Mouse (Mus musculus) heart, postnatal 0 days (tissue): ENCODE measurements at regions not wholly inside any gene's neighbourhood (a gene's known extent, or its start where the extent isn't known, plus 50 kb on each side); places are given as distances from the start of the nearest gene placed in this dataset.

Source experiments
- ATAC-seq: fragments of 200-750 bp; cut with Nextera tagmentation; 2 replicates; pipeline ENCODE4 v1.8.0; 2017; ENCODE audit warnings: low read depth, moderate number of reproducible peaks, moderate library complexity; ENCODE audit not compliant: insufficient read depth
- DNase-seq: peaks from one replicate; pipeline ENCODE4 v3.0.0-alpha.2; 2016; ENCODE audit warnings: low spot score
- H3K27ac ChIP-seq: fragments of 300-500 bp; sonication (generic); 2 replicates; pipeline ENCODE4 v1.5.1; 2014; ENCODE audit warnings: low read depth, mild to moderate bottlenecking
- H3K27me3 ChIP-seq: fragments of 300-500 bp; sonication (generic); 2 replicates; pipeline ENCODE4 v1.6.1; 2014; ENCODE audit warnings: low read length, mixed read lengths; ENCODE audit not compliant: control insufficient read depth, insufficient read depth
- H3K36me3 ChIP-seq: fragments of 300-500 bp; sonication (generic); replicated peaks from 2 replicates; pipeline ENCODE4 v1.6.1; 2014; ENCODE audit warnings: low read length, mixed read lengths; ENCODE audit not compliant: control insufficient read depth, insufficient read depth
- H3K4me1 ChIP-seq: fragments of 300-500 bp; sonication (generic); 2 replicates; pipeline ENCODE4 v1.6.1; 2014; ENCODE audit warnings: antibody characterized with exemption; ENCODE audit not compliant: control insufficient read depth, insufficient read depth
- H3K4me2 ChIP-seq: fragments of 300-500 bp; sonication (generic); 2 replicates; pipeline ENCODE4 v1.6.1; 2014; ENCODE audit warnings: low read depth, mild to moderate bottlenecking, low read length, moderate library complexity
- H3K4me3 ChIP-seq: fragments of 300-500 bp; sonication (generic); 2 replicates; pipeline ENCODE4 v1.5.1; 2014; ENCODE audit warnings: low read depth, low read length
- H3K9ac ChIP-seq: fragments of 300-500 bp; sonication (generic); replicated peaks from 2 replicates; pipeline ENCODE4 v1.6.1; 2014; ENCODE audit warnings: low read depth, low read length, mixed read lengths
- H3K9me3 ChIP-seq: fragments of 300-500 bp; sonication (generic); replicated peaks from 2 replicates; pipeline ENCODE4 v1.6.1; 2016; ENCODE audit warnings: low read length; ENCODE audit not compliant: control insufficient read depth
- CTCF ChIP-seq: IDR thresholded peaks from 2 replicates; pipeline ENCODE4 v1.5.1; 2016; ENCODE audit warnings: antibody characterized with exemption, control low read depth, low read depth
- EP300 ChIP-seq: IDR thresholded peaks from 2 replicates; pipeline ENCODE4 v1.6.1; 2016; ENCODE audit warnings: antibody characterized with exemption, low read depth
- WGBS: fragments of 180-500 bp; shearing (Covaris S2); extraction: QIAGEN DNeasy Blood & Tissue Kit; methylation state at CpG from one replicate; pipeline ENCODE4 v1.1.7; 2014; 5-methylcytosine and 5-hydroxymethylcytosine counted together

DNA sequence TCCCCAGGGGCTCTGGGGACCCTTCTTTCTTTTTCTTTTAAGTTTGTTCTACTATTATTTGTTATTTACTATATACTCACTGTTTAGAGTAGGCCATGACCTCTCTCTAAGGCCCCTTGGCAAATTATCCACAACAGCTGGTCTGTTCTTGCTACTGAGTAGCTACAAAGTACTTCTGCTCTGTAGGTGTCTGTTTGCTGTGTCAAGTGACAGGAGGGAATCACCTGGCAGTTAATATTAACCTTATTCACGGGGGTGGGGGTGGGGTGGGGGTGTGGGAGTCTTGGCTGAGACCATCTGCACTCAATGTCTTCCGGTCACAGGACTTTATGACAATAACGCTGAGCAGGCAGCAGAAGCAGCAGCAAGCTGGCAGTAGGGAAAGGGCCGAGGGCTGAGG, 146.4 kb upstream of the Tmem45b start:
- Histone ChIP-seq H3K9ac (no peak overlapping the region), H3K27me3 (no peaks in the 10 kb centered on the region), H3K27ac (no peak overlapping the region), H3K4me1 (no peaks in the 10 kb centered on the region; the same call in 1 of the 2 replicates), H3K9me3 (no peaks in the 10 kb centered on the region), H3K4me2 (no peak overlapping the region), H3K4me3 (no peak overlapping the region), H3K36me3 (no peaks in the 10 kb centered on the region)
- DNase-seq = no peak
- 60% methylated on average over 4 of the region's 4 CpGs for WGBS
- TF ChIP-seq EP300 = no peak
- no peak for TF ChIP-seq CTCF
- no peak for ATAC-seq

DNA sequence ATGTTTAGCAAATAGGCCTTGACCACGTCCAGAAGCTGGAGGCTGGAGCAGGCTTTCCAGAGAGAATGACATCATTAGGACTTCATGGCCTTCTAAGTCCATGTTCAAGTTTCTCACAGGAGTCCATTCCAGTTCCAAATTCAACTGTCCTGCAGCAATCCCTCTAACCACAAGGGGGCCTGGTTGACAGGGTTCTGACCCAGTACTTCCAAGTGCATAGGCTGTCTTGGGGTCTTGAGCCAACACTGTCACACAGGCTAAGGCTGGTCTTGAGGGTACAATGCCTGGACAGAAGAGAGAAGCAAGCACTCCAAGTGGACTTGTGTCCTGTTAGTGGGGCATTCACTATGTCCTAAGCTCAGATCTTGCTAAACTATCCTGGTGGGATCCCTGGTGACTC, 145.9 kb upstream of the Tmem45b start:
- TF ChIP-seq CTCF (peak; percentile 42), EP300 (no peak)
- no peak for ATAC-seq
- DNase-seq = no peak

DNA sequence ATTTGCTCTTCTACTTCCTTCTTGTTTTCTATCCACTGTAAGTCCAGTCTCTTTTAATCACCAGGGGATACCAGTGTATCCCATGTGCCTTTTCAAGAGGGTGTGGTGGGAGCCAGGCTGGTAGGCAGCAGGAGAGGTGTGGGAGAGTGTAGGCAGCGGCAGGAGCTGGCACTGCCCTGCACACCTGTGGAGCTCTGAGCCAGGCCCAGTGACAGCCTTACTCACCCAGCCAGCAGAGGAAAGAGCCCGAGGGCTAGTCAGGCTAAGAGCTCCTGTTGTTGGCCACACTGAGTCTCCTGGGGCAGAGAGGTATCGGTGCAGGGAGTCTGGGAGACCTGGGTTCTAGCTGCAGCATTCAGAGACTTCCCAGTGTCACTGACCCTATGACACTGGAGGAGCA, 145.5 kb upstream of the Tmem45b start:
- Histone ChIP-seq H3K27ac (no peak overlapping the region), H3K4me3 (no peak overlapping the region), H3K4me2 (no peak overlapping the region), H3K9me3 (no peaks in the 10 kb centered on the region), H3K4me1 (no peaks in the 10 kb centered on the region; the same call in 1 of the 2 replicates), H3K9ac (no peak overlapping the region), H3K36me3 (no peaks in the 10 kb centered on the region), H3K27me3 (no peaks in the 10 kb centered on the region)
- ATAC-seq (no peak), DNase-seq (no peak)
- 82% methylated on average over 3 of the region's 3 CpGs for WGBS
- no peak for TF ChIP-seq EP300
- no peak for TF ChIP-seq CTCF

More for the DNA sequence above, 145.9 kb upstream of the Tmem45b start:
- WGBS = 56% methylated on average over 1 of the region's 1 CpGs
- no peaks in the 10 kb centered on the region for H3K27me3 ChIP-seq
- no peak overlapping the region for H3K27ac ChIP-seq
- no peak overlapping the region for H3K4me2 ChIP-seq
- H3K9ac ChIP-seq = no peak overlapping the region
- no peaks in the 10 kb centered on the region; the same call in 1 of the 2 replicates for H3K4me1 ChIP-seq
- H3K9me3 ChIP-seq = no peaks in the 10 kb centered on the region
- H3K36me3 ChIP-seq = no peaks in the 10 kb centered on the region
- H3K4me3 ChIP-seq = no peak overlapping the region

DNA sequence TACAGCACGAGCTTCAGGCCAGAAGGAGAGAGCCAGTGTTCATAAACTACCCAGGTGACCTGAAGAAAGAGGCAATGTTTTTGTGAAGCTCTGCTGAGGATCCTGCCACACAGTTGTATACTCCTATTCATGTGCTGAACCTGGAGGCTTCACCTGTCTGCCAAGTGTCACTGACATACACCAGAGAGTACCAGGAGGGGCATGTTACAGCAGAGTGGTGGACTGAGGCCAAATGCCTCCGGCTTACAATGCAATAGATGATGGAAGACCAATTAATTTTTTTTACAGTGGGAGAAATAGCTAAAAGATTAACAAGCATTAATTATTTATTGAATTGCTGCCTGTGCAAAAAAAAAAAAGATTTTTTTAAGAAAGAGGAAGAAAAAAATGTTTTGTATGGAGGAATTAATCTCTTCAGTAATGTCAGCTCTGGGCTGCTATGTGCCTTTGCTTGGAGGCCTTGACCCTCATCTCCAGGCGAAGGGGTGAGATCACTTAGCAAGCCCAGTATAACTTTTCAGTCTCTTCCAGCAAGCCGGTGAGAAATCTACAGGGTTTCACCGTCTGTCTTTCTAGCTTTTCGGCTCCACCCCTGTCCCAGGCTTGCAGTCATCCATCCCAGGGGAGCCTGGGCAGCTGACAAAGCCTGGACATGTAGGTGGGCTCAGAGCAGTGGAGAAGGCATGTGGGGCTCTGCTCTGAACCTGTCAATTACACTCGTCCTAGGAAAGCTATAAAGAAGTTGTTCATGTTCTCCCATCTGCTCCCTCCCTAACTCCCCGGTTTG, 144.0 kb upstream of the Tmem45b start:
- H3K36me3 ChIP-seq = no peaks in the 10 kb centered on the region
- ATAC-seq (no peak), DNase-seq (no peak)
- no peaks in the 10 kb centered on the region; the same call in 1 of the 2 replicates for H3K4me1 ChIP-seq
- no peak overlapping the region for H3K4me2 ChIP-seq
- no peak overlapping the region for H3K9ac ChIP-seq
- TF ChIP-seq CTCF (no peak), EP300 (no peak)
- H3K27me3 ChIP-seq = no peaks in the 10 kb centered on the region
- WGBS = 46% methylated on average over 8 of the region's 8 CpGs
- no peak overlapping the region for H3K4me3 ChIP-seq
- no peak overlapping the region for H3K27ac ChIP-seq
- no peaks in the 10 kb centered on the region for H3K9me3 ChIP-seq

DNA sequence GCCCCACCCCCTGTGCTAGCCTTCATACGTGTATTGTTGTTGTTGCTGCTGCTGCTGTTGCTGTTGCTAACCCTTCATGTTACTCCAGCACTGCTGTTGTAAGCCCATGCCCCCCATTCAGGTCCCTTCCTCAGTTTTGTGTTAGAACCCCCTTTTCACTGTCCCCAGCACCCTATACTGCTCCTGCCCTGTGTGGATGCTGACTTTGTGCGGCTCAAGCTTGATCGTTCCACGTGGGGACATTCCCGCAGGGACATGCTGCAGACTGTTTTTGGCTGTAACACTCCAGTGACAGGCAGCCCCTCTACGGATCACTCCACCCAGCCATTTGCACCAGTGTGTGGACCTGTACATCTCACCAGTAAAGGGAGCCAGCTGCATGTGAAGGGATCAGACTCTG, 142.7 kb upstream of the Tmem45b start:
- no peaks in the 10 kb centered on the region for H3K36me3 ChIP-seq
- H3K4me2 ChIP-seq = no peak overlapping the region
- no peak overlapping the region for H3K4me3 ChIP-seq
- no peaks in the 10 kb centered on the region; the same call in 1 of the 2 replicates for H3K4me1 ChIP-seq
- no peaks in the 10 kb centered on the region for H3K27me3 ChIP-seq
- no peak for TF ChIP-seq EP300
- no peak for TF ChIP-seq CTCF
- no peak overlapping the region for H3K9ac ChIP-seq
- no peak for ATAC-seq
- no peak for DNase-seq
- WGBS = 76% methylated on average over 6 of the region's 6 CpGs
- no peaks in the 10 kb centered on the region for H3K9me3 ChIP-seq
- no peak overlapping the region for H3K27ac ChIP-seq

DNA sequence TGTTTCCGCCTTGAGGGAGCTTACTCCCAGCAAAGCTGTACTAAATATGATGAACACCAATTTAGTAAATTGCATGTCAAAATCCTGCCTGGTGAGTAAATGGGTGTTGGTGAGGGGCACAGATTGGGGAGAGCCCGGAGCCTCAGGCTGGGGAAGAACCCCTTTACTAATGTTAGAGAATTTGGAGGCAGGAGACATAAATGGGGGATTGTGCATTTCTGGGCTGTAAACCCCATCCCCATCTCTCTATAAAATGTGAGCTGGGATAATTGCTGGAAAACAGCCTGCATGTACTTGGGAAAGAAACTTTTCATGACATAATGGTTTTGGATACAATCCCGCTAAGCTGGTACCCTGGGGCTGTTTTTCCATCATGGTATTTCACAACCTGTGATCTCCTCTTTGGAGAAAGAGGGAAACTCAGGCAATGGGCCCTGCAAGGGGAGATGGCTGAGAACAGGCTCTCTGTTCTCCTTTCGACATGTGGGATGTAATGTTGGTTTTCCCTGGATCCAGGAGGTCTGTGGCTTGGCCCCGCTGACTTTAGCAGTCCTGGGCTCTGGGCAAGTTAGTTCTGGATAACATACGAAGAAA, 140.3 kb upstream of the Tmem45b start:
- no peak for TF ChIP-seq CTCF
- no peak for TF ChIP-seq EP300
- H3K27me3 ChIP-seq = no peaks in the 10 kb centered on the region
- H3K9me3 ChIP-seq = no peaks in the 10 kb centered on the region
- no peaks in the 10 kb centered on the region for H3K4me1 ChIP-seq
- H3K36me3 ChIP-seq = no peaks in the 10 kb centered on the region
- no peak overlapping the region for H3K9ac ChIP-seq
- H3K4me3 ChIP-seq = no peak overlapping the region
- no peak overlapping the region for H3K27ac ChIP-seq
- ATAC-seq (no peak), DNase-seq (no peak)
- 76% methylated on average over 6 of the region's 6 CpGs for WGBS
- H3K4me2 ChIP-seq = no peak overlapping the region
